Mouse (Mus musculus): ENCODE results near the gene Samd3.

DNA sequence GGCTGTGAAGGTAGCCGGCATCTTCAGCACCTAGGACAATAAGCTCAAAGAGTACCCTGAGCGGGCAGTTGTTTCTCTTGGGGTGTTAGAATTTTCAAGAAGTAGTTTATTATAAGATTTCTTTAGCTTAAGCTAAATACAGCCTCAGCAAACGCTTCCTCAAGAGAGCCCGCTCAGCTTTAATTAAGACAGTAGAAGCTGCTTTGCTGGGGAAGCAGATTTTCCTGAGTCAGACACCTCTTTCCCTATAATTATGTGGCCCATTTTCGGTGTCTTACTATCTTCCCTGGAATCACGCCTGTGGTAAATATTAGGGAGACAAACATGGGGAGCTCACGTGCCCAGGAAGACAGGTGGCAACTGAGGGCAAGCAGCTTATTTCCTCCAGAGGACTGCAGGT lies 57.6 kb downstream of the Samd3 start:
- no peak for TF ChIP-seq CTCF (IDR thresholded peaks at IDR 0.05)
- TF ChIP-seq EP300 (IDR thresholded peaks at IDR 0.05) = no peak
